Mouse (Mus musculus) stomach, postnatal 0 days (tissue): ENCODE measurements at regions not wholly inside any gene's neighbourhood (a gene's known extent, or its start where the extent isn't known, plus 50 kb on each side); places are given as distances from the start of the nearest gene placed in this dataset.

Source experiments
- CTCF ChIP-seq: IDR thresholded peaks from 2 replicates; pipeline ENCODE4 v1.5.1; 2016; ENCODE audit warnings: antibody characterized with exemption, low read depth, mild to moderate bottlenecking, moderate library complexity
- EP300 ChIP-seq: optimal IDR thresholded peaks from 2 replicates; pipeline ENCODE3; 2016; ENCODE audit warnings: antibody characterized with exemption

- TF ChIP-seq CTCF (no peak), EP300 (no peak)
Observed at GRCm38 (mm10) chr8:9050740-9051475, 360.6 kb upstream of the Arglu1 start.
